Mouse (Mus musculus) lung, postnatal 36 days (tissue): ENCODE data around the gene Rpl3.

ENCODE experiments used
- DNase-seq: peaks from one replicate; pipeline ENCODE4 v3.0.0; 2022; ENCODE audit warnings: mixed read lengths

Gene Rpl3

DNA sequence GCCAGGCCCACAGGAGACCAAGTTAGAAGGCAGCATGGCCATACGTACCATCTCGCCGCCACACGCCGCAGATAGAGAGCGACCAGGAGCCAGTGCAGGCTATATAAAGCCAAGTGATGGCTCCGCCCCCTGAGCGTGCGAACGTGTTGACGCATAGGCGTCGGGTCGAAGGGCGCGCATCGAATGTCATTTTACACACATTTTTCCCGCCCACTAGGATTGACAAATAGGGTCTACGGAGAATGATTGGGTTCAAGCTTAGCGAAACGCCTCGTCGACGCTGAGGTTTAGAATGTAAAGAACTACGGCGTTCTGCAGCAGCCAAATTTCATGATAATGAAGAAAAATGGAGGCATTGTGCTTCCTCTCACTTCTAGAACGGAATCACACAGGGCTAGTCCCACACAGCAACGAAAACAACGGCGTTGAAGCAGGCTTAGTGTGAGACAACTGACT, 8.4 kb downstream of the Rpl3 start:
- peak; percentile 100 for DNase-seq

DNA sequence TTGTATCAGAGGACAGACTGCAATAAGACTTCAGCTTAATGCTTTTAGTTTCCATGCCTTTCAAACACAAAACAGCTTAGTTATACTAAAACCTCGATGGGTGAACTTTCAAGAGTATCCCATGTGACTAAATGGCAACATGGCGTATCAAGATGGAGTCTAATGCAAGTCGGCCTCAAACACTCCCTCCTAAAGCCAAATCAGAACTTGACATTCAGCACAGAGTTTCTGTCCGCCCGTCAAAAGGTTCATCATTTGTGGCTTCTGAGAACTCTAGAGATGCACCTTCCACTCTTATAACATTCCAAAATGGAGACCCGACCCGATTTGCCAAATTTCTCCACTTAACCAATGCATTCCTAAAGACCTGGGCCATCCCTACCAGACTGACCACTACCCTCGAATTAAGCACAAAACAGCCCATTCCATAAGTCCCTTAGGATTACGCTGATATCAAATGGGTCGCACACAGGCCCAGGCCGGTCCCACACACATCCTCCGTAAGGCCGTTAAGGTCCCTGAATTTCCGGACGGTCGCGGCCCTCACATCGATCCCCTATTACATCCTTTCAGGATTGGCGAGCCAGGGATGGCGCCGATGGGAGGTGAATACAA, 8.9 kb downstream of the Rpl3 start:
- no peak for DNase-seq

DNA sequence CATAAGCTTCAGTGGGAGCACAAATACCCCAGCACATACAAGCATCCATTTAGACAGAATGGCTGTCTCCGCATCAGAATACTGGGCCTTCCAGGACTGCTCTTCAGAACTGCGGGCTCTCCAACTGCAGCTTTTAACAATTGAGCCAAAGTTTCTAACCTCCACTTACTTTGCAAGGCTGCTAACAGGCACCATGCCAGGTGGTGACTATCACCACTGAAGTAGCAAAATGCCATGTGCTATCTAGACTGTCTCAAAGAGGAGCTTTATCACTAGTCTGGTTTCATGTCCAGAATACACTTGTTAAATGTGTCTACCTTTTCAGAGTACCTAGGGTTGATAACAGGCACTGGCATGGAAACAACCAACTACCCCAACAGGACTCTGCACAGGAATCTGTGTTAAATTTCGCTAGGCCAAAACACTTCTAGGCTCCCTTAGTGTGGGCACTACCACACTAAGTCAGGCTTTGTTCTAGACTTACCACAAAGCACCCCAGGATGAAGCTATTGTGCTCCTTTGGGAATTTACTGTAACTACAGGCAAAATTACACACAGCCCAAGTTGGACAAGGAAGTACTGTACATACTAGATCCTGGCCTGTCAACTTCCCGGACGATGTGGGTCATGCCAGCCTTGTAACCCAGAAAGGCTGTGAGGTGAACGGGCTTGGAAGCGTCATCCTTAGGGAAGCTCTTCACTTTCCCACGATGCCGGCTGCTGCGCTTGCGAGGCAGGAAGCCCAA, 9.7 kb downstream of the Rpl3 start:
- no peak for DNase-seq

DNA sequence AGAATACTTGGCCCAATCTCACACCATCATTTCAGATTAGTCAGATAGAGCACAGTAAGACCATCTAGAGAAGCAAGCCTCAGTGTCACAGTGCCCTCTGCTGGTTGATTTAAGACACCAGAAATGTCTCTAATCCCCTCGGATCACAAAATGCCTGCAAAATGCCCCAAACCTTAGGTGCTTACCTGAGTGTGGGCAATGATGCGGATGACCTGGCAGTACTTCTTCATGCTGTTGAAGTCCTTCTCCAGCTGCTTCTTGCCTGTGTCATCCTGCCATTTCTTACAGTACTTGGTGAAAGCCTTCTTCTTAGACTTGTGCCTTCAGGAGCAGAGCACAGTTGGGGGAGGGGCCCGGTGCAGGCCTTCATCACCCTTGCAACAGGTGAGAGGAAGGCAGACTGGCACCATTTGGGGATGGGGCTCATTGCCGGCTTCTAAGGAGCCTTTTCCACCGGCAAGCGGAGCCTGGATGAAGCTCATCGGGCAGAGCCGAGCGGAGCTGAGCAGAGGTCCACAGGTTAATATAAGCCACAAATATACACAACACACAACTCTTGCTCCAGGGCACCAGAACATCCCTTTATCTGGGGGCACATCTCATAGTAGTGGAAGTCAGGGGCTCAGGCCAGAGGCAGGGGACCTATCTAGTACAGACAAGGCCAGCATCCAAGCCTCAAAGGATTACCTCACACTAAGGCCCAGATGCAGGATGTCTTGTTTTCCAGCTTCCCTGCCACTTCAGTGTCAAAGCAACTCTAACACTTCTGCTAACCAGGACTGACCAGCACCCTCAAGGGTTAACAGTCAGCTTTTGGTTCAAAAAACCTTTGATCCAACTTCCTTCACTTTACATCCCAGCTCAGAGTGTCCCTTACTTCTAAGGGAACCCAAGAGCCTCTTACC, 10.7 kb downstream of the Rpl3 start:
- DNase-seq: peak; percentile 64

DNA sequence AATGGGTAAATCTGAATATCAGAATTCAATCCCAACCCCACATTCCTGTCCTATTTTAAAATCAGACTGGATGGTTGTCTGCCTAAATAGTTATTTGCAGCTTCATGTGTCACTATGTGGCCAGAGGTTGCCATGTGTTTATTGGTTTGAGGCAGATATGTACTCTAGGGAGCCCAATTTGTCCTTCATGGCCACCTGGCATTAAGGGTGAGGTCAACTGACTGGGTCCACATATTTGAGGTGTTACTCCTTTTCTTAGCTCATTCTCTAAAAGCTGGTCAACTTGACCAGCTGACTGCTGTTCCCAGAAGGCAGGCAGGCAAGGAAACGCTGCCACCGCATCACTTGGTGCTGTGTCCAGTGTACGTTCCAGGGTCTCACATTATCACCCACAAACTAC, 11.7 kb downstream of the Rpl3 start:
- no peak for DNase-seq

DNA sequence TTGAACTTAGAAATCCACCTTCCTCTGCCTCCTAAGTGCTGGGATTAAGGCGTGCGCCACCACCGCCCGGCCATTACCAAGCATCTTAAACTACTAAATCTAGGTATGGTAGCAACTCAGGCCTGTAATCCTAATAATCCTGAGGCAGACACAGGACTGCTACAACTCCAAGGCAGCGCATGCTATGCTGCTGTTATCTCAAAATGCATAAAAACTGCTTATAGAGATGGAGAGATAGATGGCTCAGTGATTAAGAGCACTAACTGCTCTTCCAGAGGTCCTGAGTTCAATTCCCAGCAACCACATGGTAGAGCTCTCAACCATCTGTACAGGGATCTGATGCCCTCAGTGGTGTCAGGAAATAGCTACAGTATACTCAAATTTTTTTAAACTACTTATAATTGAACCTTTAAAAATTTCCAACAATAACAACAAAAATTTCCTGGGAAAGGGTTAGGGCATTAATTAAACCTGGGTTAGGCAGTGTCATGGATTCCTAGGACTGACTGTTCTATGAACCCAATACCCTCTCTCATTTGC, 12.5 kb downstream of the Rpl3 start:
- DNase-seq: no peak

DNA sequence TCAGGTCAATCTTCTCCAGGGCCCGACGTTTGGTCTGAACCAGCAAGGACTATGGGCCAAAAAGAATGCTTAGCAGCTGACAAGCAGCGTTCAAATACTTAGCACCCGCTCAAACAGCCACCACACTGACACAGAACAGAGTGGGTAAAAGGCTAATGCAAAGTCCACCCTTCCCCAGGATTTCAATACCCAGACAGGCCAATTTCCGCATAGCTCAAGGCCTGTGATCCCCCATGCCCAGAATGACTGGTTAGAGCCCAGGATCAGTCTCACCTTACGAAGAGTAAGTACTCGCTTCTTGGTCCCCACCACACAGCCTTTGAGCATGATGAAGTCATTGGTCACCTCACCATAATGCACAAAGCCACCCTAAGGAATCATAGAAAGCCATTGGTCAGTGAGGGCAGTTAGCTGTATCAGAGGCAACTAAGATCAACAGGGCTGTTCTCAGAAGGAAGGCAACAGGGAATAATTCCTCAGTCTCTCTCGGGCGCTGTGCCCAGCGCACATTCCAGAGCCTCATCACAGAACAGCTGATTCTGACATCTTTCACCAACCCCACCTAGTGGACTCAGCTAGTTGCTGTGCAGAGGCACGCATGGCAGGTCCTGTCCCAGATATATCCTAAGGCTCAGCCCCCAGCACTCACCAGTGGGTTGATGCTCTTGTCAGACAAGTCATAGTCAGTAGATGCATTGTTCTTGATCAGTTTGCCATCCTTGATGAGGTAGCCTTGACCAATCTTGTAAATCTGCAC, 13.4 kb downstream of the Rpl3 start:
- DNase-seq: no peak

DNA sequence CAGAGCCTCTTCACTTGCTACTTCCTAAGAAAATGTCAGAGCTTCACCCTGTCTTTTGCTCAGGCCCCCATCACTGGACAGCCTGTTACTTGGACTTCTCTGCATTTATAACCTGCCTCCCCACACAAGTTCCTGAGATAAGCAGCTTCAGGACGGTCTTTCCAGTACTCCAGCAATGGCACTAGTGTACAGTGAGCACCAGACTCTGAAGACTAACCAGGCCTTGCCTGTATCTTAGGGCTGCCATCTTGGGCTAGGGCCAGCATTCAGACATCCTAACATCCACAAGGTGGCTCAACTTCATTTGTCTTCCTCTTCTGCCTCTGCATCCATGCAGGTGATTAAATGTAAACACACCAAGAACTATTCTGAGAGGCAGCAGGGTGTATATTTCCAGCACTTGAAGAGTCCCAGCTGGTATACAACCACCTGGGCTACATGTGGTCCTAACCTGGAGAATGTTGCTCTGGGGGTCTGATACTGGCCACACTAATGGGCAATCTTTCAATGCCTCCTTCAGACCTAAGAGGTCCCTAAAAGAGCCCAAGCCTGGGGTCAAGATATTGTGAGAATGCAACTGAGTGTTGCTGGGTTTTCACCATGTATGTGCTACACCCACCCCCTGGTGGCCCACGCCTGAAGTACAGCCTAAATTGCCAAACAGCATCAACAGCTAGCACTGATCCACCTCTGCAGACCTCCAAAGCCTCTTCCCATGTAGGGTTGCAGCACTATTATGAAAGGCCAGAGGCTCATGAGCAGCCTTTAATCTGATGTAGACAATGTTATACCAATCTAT, 15.1 kb downstream of the Rpl3 start:
- DNase-seq: peak; percentile 86

DNA sequence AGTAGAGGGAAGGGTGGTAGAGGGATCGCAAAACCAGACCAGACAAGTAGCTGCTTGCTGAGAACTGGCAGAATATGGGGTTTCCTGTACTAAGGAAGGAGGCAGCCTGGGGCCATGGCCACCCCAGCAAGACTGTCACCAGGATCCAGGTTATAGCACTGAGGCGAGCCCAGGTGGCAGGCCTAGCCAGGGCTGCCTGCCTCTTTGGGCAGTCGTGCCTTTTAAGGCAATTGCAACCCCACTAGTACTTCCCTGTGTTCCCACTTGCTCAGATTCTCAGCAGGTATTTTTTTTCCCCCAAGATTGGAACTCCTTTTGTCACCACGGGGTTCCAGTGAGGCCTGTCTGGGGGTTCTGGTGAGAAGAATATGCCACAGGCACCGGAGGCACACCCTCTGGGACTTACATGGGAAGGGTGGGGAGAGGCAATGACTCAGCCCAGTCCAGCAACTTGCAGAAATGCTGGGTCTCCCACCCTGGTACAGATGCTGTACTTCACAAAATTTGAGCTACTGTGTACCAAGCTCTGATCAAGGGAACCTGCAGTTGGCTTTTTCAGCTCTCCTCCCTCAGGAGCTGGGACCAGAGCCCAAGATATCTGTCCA, 15.8 kb downstream of the Rpl3 start:
- no peak for DNase-seq

DNA sequence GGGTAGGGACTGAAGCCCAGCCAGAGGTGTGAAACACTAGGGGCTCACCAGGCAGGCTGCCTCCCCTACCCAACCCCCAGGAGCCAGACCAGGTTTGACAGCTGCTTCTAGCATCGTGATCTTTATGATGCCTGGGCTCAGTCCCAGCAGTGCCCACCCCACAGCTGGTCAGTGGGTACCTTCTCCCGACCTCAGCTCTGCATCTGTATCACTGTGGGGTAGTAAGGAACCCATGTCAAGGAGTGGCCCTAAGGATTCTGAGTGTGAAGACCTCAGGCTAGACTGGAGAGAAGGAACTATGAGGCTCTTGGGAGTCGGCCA, 16.3 kb downstream of the Rpl3 start:
- no peak for DNase-seq

DNA sequence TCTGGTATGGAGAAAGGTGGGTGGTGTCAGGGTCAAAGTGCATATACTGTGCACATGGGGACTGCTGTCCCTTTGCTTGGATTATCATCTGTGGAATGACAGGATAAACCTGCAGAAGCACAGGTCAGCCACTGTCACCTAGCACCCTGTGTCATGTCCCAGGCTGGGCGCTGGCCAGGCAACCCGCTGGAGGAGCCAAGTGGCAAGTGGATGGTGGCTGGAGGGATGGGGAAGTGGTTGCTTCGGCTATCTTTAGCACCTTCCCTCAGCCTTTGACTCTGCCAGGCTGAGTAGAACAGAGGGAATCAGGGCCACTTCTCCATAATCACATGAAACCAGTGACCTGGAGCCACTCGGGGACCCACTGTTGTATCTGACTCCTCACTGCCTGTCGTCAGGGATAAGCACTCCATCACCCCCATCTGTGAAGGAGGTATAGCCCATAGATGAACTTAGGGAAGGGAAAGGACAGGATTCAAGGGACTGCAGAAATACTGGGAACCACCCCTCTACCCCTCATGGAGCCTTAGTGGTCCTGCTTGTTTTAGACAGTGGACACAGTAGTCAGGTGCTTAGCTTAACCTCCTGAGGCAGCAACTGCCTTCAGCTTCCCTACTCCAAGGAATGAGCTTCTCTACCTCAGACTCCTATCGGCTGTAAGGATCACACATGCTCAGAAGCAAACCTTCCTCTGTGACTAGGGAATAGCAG, 16.9 kb downstream of the Rpl3 start:
- DNase-seq: no peak

DNA sequence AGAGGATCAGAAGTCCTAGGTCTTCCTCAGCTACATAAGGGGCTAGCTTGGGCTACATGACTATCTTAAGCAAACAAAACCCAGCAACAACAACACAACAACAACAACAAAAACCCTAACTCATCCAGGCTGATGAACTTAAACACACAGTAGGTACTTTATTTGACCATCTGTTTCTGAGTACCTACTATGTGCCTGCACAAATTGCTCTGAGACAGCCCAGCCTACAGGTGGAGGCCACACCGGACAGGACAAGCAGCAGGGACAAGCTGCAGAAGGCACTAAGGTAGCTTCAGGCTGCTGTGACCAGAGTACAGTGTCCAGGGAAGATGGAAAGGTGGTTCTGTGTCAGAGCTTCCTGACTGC, 18.4 kb downstream of the Rpl3 start:
- no peak for DNase-seq

DNA sequence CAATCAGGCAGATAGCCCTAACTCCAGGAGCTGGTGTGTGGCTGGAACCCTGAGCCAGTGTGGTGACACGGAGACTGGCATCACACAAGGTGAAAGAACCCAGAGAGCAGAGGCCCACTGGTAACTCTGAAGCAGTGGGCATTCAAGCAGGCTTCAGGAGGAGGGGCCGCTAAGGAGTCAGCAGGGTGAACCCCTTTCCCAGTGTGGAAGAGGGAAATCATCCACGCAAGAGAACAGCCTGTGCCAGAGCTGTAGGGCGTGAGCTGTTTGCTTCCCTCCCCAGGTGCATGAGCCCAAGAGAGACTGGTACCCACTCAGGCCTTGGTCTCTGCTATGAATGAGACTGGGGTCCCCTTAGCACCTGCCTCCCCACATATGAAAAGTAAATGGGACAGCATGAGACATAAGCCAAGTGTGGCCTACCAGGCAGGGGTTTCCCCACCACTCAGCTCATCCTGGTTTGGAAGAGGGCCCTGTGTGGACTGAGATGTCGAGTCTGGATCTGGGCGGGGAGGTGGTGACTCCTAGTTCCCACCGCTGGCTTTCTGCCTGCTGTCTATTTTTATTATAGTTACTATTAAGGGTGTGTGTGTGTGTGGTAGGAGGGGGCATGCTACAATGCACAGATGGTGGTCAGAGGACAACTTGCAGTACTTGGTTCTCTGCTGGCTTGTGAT, 19.0 kb downstream of the Rpl3 start:
- no peak for DNase-seq

DNA sequence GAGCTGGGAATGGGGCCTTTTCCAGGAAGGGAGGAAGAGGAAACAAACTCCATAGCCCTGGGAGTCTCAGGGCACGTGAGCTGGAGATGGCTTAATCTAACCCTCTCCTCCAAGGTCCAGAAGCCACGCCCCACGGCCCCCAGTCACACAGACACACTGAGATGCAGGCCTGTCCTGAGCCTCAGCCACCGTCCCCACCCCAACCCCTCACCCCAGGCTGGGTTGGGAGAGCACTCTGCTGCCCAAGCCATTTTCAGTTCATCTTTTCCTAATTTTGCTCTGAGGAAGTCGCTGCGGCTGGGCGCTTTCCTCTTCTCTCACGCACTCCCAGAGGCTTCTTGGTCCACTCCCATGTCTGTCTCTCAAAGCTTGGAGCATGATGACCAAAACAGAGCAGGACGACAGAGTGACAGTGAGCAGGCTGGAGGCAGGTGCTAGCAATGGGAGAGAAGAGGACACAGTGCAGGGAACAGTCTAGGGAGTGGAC, 19.7 kb downstream of the Rpl3 start:
- DNase-seq: peak; percentile 30

DNA sequence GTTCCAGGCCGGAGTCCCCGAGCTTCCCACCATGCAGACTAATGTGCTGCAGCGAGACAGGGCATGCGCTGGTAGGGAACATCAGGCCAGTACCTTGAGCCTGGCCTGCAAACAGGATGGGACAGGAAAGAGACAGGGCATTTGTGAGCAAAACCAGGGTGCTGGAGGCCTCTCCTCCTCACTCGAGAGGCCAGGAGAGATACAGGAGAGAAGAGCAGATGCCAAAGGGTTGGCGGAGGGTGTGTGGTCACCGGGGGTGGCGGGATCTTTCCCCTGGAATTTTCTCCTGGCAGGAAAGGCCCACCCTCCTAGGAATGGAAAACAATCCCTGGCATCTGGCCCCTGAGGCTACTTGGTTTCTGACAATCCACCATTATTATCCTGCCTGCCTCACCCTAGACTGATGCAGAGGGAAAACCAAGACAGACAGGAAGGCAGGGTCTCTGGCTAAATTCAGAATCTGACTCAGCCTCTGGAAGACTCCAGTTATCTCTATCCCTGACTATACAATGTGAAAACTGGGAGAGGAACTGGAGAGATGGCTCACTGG, 21.5 kb downstream of the Rpl3 start:
- no peak for DNase-seq

DNA sequence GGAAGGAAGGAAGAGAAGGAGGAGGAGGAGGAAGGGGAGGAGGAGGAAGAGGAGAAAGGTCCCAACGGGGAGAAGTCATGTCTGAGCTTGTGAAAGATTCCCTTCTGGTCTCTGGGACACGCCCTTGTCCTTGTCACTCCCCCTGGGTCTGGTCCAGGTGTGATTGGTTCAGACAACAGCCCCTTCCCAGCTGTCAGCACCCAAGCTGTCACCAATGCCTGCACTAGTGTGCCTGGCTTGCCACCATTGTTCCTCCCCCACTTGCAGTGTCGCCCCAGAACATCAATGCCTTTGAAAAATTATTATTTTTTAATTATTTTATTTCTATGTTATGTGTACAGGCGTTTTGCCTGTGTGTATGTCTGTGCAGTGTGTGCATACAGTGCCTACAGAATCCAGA, 22.5 kb downstream of the Rpl3 start:
- DNase-seq: no peak

DNA sequence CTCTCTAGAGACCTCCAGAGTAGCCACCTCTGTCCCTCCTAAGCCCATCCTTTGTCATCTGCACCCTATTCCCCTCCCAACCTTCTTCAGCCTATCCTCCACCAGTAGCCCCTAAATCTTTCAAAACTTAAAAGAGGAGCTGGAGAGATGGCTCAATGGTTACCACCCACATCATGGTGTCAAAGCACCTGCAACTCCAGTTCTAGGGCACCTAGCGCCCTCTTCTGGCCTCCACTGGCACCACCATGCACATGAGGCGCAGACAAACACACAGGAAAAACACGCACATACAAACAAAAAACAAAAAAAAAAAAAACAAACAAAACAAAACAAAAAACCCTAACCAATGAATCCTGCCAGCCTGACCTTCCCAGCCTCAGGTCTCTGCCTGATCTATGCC, 25.1 kb downstream of the Rpl3 start:
- peak; percentile 46 for DNase-seq

DNA sequence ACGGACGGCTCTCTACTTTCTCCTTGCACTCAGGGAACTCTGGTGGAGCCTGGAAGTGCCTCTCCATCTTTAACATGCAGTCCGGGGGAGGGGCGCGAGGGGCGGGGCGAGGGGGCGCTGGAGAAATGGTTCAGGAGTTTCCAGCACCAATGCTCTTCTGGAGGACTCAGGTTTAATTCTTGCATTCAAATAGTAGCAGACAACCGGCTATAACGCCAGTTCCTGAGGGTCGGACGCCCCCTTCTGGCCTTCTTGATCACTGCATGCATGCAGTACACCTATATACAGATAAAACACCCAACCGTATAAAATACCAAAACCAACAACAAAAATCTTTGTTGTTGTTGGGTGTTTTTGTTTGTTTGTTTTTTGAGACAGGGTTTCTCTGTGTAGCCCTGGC, 26.3 kb downstream of the Rpl3 start:
- DNase-seq: peak; percentile 67

DNA sequence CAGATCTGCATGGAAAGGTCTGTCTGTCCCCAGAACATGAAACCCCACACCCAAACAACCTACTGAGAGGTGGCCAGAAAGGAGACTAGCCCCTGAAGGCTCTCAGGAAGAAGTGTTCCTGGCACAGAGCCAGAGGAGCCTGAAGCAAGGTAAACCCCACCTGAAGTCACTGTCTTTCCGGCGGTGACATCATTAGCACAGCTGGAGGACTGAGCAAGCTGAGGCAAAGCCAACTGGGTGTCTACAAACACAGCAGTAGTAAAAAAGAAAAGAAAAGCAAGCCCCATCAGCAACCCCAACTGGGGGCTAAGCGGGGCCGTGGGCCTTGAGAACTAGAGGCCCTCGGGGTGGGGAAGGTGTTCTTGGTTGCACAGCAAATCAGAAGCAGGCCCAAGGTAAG, 26.7 kb downstream of the Rpl3 start:
- no peak for DNase-seq

DNA sequence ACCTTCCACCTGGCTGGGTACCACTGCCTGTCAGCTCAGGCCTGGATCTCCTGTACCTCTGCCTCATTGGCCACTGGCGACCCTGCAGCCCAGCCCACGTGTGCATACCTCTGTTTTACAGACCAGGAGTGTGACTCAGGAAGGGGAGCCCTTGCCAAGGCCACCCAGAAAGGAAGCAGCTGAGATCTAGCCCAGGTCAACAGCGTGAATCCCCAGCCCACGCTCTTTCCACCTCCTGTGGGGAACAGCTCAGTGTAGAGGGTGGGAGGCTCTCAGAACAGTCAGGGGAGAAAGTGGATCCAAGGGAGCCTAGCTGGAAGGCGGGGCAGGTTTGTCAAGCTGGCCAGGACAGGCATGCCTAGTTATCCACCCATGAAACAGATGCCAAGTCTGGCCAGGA, 28.8 kb downstream of the Rpl3 start:
- no peak for DNase-seq
